Mouse (Mus musculus) testis, adult 2 months (tissue): ENCODE data around the gene Bcas3.

Experiments used
- CTCF ChIP-seq: fragments of 200-500 bp; IDR thresholded peaks from 2 replicates; pipeline ENCODE4 v1.5.1; 2012; ENCODE audit warnings: low read depth, mild to moderate bottlenecking, inconsistent platforms, low read length, moderate library complexity; ENCODE audit not compliant: control insufficient read depth, insufficient read depth, insufficient replicate concordance
- POLR2A ChIP-seq: fragments of 200-500 bp; IDR thresholded peaks from 2 replicates; pipeline ENCODE4 v1.6.1; 2012; ENCODE audit warnings: low read depth, mild to moderate bottlenecking, inconsistent platforms, low read length, moderate library complexity; ENCODE audit not compliant: control insufficient read depth

GRCm38 (mm10) chr11:85638696-85639495, 285.9 kb downstream of the Bcas3 start:
- TF ChIP-seq CTCF (no peak), POLR2A (no peak)
